Mouse (Mus musculus) stomach, postnatal 0 days (tissue): Measurements from ENCODE around the gene Dnajb14.

Experiments used
- CTCF ChIP-seq: IDR thresholded peaks from 2 replicates; pipeline ENCODE4 v1.5.1; 2016; ENCODE audit warnings: antibody characterized with exemption, low read depth, mild to moderate bottlenecking, moderate library complexity
- EP300 ChIP-seq: optimal IDR thresholded peaks from 2 replicates; pipeline ENCODE3; 2016; ENCODE audit warnings: antibody characterized with exemption

DNA sequence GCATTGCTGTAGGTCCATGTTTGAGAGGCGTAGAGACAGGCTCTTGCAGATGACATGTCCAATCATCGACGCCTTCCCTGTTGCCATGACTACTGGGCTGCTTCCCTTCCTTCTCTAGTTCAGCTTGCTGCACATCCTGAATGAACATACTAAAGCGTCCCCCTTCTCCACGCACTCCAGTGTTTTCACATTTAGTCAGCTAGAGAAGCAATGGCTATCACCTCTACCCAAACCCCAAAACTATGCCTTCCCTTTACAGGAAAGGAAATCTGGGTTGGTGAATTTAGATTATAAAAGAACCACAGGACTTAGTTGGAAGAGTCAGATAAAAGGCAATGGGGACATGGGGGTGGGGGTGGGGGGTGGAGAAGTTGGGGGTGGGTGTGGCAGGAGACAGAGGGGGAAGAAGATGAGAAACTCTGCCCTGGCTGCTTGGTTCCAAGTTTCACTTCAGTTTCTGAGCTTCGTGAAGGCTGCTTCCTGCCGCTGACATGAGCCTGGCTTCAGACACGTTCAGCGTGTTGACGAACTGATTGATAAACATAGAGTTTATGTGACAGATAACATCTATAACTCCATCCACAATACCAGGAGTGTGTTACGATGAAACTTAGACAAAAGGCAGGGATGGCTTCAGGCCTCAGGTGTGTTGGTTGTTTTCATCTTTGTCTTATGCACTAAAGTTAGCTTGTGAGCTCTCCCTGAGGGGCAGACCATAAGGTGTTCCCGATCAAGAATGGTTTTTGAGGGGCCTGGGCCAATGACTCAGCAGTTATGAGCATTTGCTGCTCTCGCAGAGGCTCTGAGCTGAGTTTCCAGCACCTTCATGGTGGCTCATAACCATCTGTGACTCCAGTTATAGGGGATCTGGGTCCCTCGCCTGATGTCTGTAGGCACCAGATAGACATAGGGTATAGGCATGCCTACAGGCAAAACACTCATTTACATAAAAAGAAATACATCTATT, 85.7 kb downstream of the Dnajb14 start:
- TF ChIP-seq CTCF (no peak), EP300 (no peak)
